Mouse (Mus musculus) cerebellum, adult 2 months (tissue): ENCODE data around the gene Igfn1. TPM values are rescaled to one million over a fixed set of nuclear protein-coding genes. Genes with fewer than 3 reads are reported as not detected.

Experiments
- DNase-seq, 2 experiments: peaks; one replicate each; pipeline ENCODE4 v3.0.0; 2021
- H3K27ac ChIP-seq: fragments of 200-500 bp; 2 replicates; pipeline ENCODE4 v1.5.1; 2012; ENCODE audit warnings: low read length, control low read depth, inconsistent platforms; ENCODE audit not compliant: insufficient read depth
- H3K27me3 ChIP-seq: fragments of 200-500 bp; 2 replicates; pipeline ENCODE4 v1.6.1; 2012; ENCODE audit warnings: inconsistent platforms, mild to moderate bottlenecking, low read length, moderate library complexity; ENCODE audit not compliant: control insufficient read depth, insufficient read depth
- H3K4me1 ChIP-seq: fragments of 200-500 bp; 2 replicates; pipeline ENCODE4 v1.6.1; 2011; ENCODE audit warnings: low read length; ENCODE audit not compliant: control insufficient read depth, insufficient read depth
- H3K4me3 ChIP-seq: fragments of 200-500 bp; replicated peaks from 2 replicates; pipeline ENCODE3; 2011; ENCODE audit warnings: mild to moderate bottlenecking, low read depth, low read length, control low read depth; ENCODE audit not compliant: insufficient read depth
- CTCF ChIP-seq: fragments of 200-500 bp; IDR thresholded peaks from 2 replicates; pipeline ENCODE4 v1.5.1; 2011; ENCODE audit warnings: low read depth, mild to moderate bottlenecking, control low read depth, low read length, moderate library complexity, borderline replicate concordance; ENCODE audit not compliant: insufficient read depth
- POLR2A ChIP-seq: fragments of 200-500 bp; IDR thresholded peaks from 2 replicates; pipeline ENCODE4 v1.6.1; 2011; ENCODE audit warnings: low read length, control low read depth, borderline replicate concordance; ENCODE audit not compliant: insufficient read depth
- WGBS: fragments of 180-500 bp; shearing (Covaris S2); methylation state at CpG from one replicate; pipeline ENCODE4 v1.1.7; 2018; 5-methylcytosine and 5-hydroxymethylcytosine counted together
- polyA plus RNA-seq: library from polyadenylated mRNA; depleted of rRNA; stranded (reverse); fragments of >200 nt; gene quantifications from 2 replicates; pipeline ENCODE4 v1.2.3, GENCODE M21; 2012

Gene Igfn1
- polyA plus RNA-seq, 1 experiment = 0.33 TPM

GRCm38 (mm10) chr1:136007211-136008158, 1.3 kb upstream of the Igfn1 start, which contains the start of gene Tmem9:
Gene Tmem9, plus strand, starts transcription at chr1:136008150.
- H3K4me3 ChIP-seq = peak within 1 kb of the TSS; percentile 25
- H3K27me3 ChIP-seq = no peaks in the 10 kb centered on the region
- DNase-seq = peak; percentile 45 to 46
- peaks cover 3% of the 10 kb centered on the region; the same call in 1 of the 2 replicates for H3K4me1 ChIP-seq
- no peak within 1 kb of the TSS for H3K27ac ChIP-seq
- 8% methylated on average over 37 of the region's 37 CpGs for WGBS
- TF ChIP-seq POLR2A (no peak), CTCF (no peak)

- Histone ChIP-seq H3K27me3 (no peaks in the 10 kb centered on the region), H3K27ac (no peak overlapping the region), H3K4me1 (no peaks in the 10 kb centered on the region), H3K4me3 (no peak overlapping the region)
- WGBS = 95% methylated on average over 2 of the region's 2 CpGs
- TF ChIP-seq CTCF (no peak), POLR2A (no peak)
- no peak for DNase-seq
Observed at GRCm38 (mm10) chr1:136001438-136001837, 4.7 kb downstream of the Igfn1 start.

- Histone ChIP-seq H3K4me1 (no peaks in the 10 kb centered on the region), H3K4me3 (no peak overlapping the region), H3K27ac (no peak overlapping the region), H3K27me3 (no peaks in the 10 kb centered on the region)
- DNase-seq = no peak
- WGBS = 49% methylated on average over 8 of the region's 8 CpGs
- TF ChIP-seq POLR2A (no peak), CTCF (no peak)
Observed at GRCm38 (mm10) chr1:135999720-136000287, 6.3 kb downstream of the Igfn1 start.

DNA sequence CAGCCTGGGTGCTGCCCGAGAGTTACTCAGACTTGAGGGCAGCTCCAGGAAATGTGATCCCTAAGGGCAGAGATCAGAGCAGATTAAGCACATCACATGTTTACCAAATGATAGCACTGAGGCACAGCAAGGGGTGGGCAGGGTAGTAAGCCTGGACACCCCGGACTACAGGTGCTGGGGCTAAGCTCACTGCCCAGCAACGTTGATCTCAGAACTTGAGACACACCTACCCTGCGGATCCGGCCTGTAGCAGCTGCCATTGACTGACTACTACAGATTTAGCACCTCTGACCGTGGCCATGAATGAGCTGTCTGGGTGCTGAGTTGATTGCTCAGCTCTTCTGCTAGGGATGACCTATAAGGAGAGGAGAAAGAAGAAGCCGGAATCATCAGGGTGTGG, 8.6 kb downstream of the Igfn1 start:
- DNase-seq = no peak
- no peaks in the 10 kb centered on the region for H3K4me1 ChIP-seq
- no peak overlapping the region for H3K4me3 ChIP-seq
- WGBS = 79% methylated on average over 7 of the region's 7 CpGs
- H3K27me3 ChIP-seq = no peaks in the 10 kb centered on the region
- TF ChIP-seq POLR2A (no peak), CTCF (no peak)
- H3K27ac ChIP-seq = no peak overlapping the region

DNA sequence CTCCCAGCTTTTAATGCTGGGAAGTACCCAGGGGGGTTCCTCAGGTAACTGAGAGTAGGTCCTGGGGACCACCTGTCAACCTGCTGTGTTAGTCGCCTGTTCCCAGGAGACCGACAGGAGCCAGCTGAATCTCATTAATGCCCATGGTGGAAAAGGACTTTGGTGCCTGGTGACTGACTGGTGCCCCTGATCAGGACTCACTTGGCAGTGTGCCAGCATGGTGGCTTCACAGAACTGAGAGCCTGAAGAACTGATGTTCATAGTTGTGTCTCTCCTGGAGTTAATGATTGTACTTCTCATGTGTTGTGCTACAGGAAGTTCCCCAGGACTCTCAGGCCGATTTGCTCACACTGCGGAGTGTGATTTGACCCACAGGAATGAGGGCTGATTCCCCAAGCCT, 12.7 kb downstream of the Igfn1 start:
- no peaks in the 10 kb centered on the region for H3K27me3 ChIP-seq
- no peak for DNase-seq
- no peaks in the 10 kb centered on the region for H3K4me1 ChIP-seq
- WGBS = 73% methylated on average over 4 of the region's 4 CpGs
- TF ChIP-seq CTCF (no peak), POLR2A (no peak)
- H3K27ac ChIP-seq = no peak overlapping the region
- no peak overlapping the region for H3K4me3 ChIP-seq

DNA sequence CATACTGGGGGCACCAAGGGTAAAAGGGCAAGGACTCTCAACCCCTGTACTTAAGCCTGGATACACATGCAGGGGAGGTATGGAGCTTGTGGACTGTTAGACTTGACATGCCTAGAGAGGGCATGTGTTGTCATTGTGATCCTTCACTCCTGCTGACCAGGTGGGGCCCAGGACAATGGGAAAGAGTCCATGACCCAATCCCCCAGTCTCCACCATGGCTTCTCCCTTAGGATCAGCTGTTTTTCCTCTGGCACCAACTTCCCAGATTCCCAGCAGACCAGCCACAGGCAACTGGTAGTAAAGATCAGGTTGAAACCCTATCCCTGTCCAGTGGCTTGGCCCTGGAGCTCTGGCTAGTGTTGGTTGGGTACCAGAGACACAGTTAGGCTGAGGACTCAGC, 16.3 kb downstream of the Igfn1 start:
- Histone ChIP-seq H3K27me3 (no peaks in the 10 kb centered on the region), H3K4me1 (no peaks in the 10 kb centered on the region), H3K27ac (no peak overlapping the region), H3K4me3 (no peak overlapping the region)
- no peak for DNase-seq
- TF ChIP-seq CTCF (no peak), POLR2A (no peak)

DNA sequence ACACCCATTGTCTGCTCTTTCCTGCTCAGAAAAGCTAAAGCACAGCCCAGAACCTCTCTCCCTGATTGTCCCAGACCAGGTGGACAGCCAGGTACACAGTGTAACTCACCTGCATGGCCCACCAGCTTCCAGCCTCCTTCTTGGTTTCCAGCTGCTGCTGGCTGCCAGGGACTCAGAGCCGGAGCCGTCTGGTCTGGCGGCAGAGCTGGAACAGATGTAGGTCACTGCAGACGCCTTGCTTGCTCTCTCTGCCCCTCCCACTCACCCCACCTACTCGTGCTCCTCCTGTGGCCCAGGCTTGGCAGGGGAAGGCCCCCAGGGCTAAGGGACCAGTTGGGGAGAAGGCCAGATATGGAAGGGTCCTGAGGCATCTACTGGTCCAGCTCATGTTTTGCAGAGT, 22.0 kb downstream of the Igfn1 start:
- TF ChIP-seq CTCF = no peak
- no peak for TF ChIP-seq POLR2A
- WGBS = 38% methylated on average over 5 of the region's 5 CpGs
- Histone ChIP-seq H3K27me3 (no peaks in the 10 kb centered on the region), H3K4me1 (peaks cover 3% of the 10 kb centered on the region; the same call in 1 of the 2 replicates), H3K27ac (no peak overlapping the region), H3K4me3 (no peak overlapping the region)
- DNase-seq = no peak

- Histone ChIP-seq H3K4me1 (peaks cover 31% of the 10 kb centered on the region), H3K4me3 (no peak overlapping the region), H3K27ac (no peak overlapping the region), H3K27me3 (no peaks in the 10 kb centered on the region)
- TF ChIP-seq CTCF (no peak), POLR2A (no peak)
- 95% methylated on average over 3 of the region's 3 CpGs for WGBS
- no peak for DNase-seq
Observed at GRCm38 (mm10) chr1:135972576-135972975, 33.6 kb downstream of the Igfn1 start.
